Mouse (Mus musculus) heart, embryonic 12.5 days (tissue): Measurements from ENCODE around the gene Acad12. TPM values are rescaled to one million over a fixed set of nuclear protein-coding genes. Genes with fewer than 3 reads are reported as not detected.

Experiments used
- polyA plus RNA-seq: library from polyadenylated mRNA; unstranded; fragments of >200 nt; fragmentation: Nextera tagmentation; extraction: Ambion mirVana; gene quantifications from 2 replicates; pipeline ENCODE4 v1.2.1, GENCODE M21; 2016

Gene Acad12
- polyA plus RNA-seq, 1 experiment from 2014 or later = 5.8 TPM

Other genes with a start within 250 kb of the Acad12 start
- 82.6 and 83.4 TPM in 2 replicates for gene Trafd1, start 233.3 kb downstream of the Acad12 start, polyA plus RNA-seq
- gene Naa25, start 221.0 kb downstream of the Acad12 start, polyA plus RNA-seq = 37.5 and 39.1 TPM in 2 replicates
- gene Tmem116, start 167.0 kb downstream of the Acad12 start, polyA plus RNA-seq = 4.5 and 4.7 TPM in 2 replicates
- 152 TPM in 2 replicates for gene Erp29, start 166.4 kb downstream of the Acad12 start, polyA plus RNA-seq
- 0.08 and 0.32 TPM in 2 replicates for gene Adam1b, start 115.5 kb downstream of the Acad12 start, polyA plus RNA-seq
- 0.59 and 1.5 TPM in 2 replicates for gene Adam1a, start 73.5 kb downstream of the Acad12 start, polyA plus RNA-seq
- not detected in 2 replicates for gene Gm42878, start 73.5 kb downstream of the Acad12 start, polyA plus RNA-seq
- 38.8 and 40.0 TPM in 2 replicates for gene Mapkapk5, start 73.0 kb downstream of the Acad12 start, polyA plus RNA-seq
- 64.0 and 72.0 TPM in 2 replicates for gene Aldh2, start 25.1 kb downstream of the Acad12 start, polyA plus RNA-seq
- gene Acad10, start 41.6 kb upstream of the Acad12 start, polyA plus RNA-seq = 1.4 and 1.5 TPM in 2 replicates
- gene Brap, start 41.6 kb upstream of the Acad12 start, polyA plus RNA-seq = 32.8 and 34.8 TPM in 2 replicates
- 82.4 and 83.2 TPM in 2 replicates for gene Atxn2, start 92.4 kb upstream of the Acad12 start, polyA plus RNA-seq
- 22.6 and 24.9 TPM in 2 replicates for gene Sh2b3, start 218.7 kb upstream of the Acad12 start, polyA plus RNA-seq
- 17.1 and 17.8 TPM in 2 replicates for gene Pheta1, start 230.0 kb upstream of the Acad12 start, polyA plus RNA-seq